8 mouse cellular contexts compared by ENCODE assay signal in the genomic region with DNA sequence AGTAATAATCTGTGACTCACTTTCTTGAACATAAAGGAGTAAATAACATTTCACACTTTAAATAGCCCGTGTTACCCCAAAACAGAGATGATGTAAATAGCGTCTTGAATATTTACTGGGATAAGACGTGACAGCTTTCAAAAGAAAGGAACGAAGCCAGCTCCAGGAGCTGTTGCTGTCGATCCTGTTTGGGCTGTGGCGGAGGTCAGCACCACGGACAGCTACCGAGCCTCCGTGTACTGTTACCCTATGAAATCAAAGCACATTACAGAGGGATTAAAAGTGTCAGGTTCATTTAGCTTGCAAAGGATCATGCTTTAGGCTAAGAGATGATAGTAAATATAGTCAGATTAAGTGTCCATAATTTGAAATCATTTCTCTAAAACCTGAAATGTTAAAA.
DNase-seq lines count a peak whose midpoint lies in the region.

No protein-coding gene starts in this region.

- intact Hi-C loops in heart, postnatal 36 days (cut with DNase I): no loop called here

- peak; percentile 23 to 47 for DNase-seq in heart, postnatal 36 days
- no peak for DNase-seq in heart, adult 11 months
- peak; percentile 41 for DNase-seq in urinary bladder, postnatal 14 days (ENCODE audit: low spot score)
- DNase-seq in urinary bladder, postnatal 10 days (ENCODE audit: low spot score): no peak
- peak; percentile 83 for DNase-seq in kidney, postnatal 10 days
- DNase-seq in T-cell, adult 2 months (ENCODE audit: low spot score): no peak
- DNase-seq in right cerebral cortex, postnatal 14 days: no peak
- no peak for DNase-seq in urinary bladder, postnatal 4 days (ENCODE audit: low spot score in 2 of 2)

Comparison
In these comparisons a context has a peak if more than half of its experiments do, and no peak if none do; other contexts are left out.
1. DNase-seq: peak in heart, postnatal 36 days (2 of 2), urinary bladder, postnatal 14 days (single experiment) and kidney, postnatal 10 days (single experiment); none in heart, adult 11 months (single experiment), urinary bladder, postnatal 10 days (single experiment), T-cell, adult 2 months (single experiment), right cerebral cortex, postnatal 14 days (single experiment) and urinary bladder, postnatal 4 days (0 of 2).